Mouse (Mus musculus) kidney, adult 11 months (tissue): Measurements from ENCODE around the gene Cog5.

Experiments used
- DNase-seq: peaks from one replicate; pipeline ENCODE4 v3.0.0; 2022

Cog5 gene

DNA sequence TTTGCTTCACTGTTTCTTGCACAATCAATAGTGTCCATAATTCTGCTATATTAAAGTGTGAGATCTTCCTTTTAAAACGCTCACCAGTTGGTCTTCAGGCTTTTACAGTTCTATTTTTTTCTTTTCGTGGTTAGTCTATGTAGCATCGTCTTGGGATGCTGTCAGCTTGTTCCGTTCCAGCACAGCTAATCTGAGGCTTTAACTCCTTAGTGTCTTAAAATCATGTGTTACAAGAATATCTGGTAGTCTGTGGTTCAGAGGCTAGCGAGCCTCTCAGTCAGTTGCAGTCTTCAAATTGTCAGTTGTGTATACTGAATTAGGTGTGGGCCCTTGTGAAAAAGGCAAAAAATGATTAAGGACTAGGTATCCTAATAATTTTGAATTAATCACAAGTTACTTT lies 57.6 kb downstream of the Cog5 start:
- no peak for DNase-seq

DNA sequence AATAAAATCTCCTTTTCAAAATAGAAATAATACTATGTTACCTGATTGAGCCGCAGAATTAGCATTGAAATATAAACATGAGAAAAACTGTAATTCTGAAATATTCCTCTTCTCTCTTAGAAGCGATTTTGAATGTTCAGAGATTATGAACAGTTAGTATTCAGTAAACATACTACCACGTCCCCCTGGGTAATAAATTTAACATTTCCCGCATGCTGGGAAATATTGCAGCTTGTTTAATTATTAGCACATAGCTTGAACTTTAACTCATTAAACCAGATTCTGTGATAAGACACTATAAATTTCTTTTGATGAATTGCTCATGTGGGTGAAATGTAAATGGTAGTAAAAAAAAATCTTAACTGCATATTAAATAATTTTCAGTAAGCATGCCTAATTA lies 58.1 kb downstream of the Cog5 start:
- no peak for DNase-seq

DNA sequence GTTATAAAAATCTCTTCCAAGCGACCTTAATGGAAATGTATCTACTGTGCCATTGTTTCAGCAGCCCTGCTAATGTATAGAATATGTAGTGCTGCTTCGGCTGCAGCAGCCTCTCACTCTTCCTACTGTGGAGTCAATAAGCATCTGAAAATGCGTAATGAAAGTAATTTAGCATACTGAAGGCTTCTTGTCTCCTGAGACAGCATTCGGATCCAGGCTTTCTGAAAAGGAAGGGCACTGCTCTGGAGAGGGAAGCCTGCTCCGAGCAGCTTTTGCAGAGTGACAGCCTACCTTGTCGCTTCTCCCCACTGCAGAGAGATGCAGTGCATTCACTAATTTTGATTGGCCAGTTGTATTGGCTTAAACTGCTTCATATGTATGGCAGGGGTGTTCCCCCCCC lies 58.9 kb downstream of the Cog5 start, which contains the start of gene Gpr22:
TSS of gene Gpr22 (minus strand) at position 348 of the 400 bp plus-strand sequence.
- DNase-seq = no peak

GRCm38 (mm10) chr12:31714070-31714469 lies 59.4 kb downstream of the Cog5 start:
- DNase-seq = no peak

DNA sequence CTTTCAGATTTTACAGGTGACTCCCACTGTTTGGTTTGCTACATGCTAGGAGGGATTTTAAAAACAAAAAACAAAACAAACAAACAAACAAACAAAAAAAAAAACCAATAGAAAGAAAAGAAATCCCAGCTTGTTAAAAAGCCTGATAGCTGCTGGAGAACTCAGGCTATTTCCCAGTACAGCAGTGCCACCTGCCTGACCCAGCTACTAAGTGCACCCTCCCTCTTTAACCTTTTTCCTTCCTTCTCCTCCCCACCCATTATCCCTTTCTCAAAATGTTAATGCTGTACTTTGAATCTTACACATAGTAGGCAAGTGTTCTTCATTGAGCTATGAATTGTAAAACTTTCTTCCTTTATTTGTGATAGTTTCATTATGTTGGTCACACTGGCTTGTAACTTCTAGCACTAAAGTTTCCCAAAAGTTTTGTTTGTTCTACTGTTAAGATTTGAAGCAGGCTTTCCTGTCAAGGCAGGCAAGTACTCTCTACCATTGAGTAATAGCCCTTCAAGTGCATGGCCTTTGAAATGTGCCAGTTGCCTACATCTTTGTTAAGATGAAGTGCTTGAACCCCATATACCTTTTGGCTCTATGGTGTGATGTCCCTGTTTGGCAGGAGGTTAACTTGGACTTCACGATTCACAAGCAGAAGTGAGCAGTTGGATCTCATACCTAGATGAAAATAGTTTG lies 65.1 kb downstream of the Cog5 start:
- DNase-seq = no peak

DNA sequence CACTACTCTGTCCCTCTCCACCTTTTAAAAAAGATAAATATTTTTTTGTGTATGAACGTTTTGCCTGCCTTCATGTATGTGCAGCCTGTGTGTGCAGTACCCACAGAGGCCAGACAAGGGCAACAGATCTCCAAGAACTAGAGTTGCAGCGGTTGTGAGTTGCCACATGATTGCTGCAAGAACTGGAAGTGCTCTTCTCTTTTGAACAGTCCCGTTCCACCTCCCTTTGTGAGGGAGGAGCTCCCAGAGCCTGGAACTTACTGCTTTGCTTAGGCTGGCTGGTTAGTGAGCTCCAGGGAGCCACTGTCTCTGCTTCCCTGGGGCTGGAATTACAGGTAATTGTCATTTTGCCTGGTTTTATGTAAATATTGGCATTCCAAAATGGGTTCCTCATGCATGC lies 69.9 kb downstream of the Cog5 start:
- no peak for DNase-seq

- no peak for DNase-seq
Measured at GRCm38 (mm10) chr12:31725511-31726275, 71.0 kb downstream of the Cog5 start.

DNA sequence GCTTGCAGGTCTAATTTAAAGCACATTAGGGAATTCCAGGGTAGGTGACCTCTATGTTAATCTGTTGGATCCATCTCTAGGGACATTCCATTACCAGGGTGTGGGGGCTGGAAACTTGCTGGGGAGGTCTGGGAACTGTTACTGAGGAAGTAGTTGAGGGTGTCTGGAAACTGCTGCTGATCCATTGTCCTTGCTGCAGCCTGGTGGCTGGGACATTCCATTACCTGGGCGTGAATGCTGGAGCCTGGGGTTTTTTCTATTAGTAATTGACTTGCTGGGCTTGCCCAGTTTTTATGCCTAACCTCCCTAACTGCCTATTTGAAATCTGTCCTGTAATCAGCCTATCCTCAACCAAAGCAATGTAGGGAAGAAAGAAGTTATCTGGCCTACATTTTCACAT lies 72.0 kb downstream of the Cog5 start:
- DNase-seq = peak; percentile 18

- DNase-seq = no peak
Measured at GRCm38 (mm10) chr12:31730126-31730525, 75.5 kb downstream of the Cog5 start.

GRCm38 (mm10) chr12:31734616-31735015 lies 79.9 kb downstream of the Cog5 start:
- no peak for DNase-seq

DNA sequence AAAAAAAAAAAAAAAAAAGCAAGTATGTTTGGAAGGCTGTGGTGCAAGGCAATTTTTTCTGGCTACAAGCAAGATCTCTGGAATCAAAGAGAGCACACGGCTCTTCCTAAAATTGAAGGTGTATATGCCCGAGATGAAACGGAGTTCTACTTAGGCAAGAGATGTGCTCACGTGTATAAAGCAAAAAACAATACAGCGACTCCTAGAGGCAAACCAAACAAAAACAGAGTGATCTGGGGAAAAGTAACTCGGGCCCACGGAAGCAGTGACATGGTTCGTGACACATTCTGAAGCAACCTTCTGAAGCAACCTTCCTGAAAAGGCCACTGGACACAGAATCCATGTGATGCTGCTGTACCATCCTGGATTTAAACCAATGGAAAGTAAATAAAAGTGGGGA lies 92.6 kb downstream of the Cog5 start:
- DNase-seq = no peak

- DNase-seq = no peak
Measured at GRCm38 (mm10) chr12:31749846-31750245, 95.2 kb downstream of the Cog5 start.

DNA sequence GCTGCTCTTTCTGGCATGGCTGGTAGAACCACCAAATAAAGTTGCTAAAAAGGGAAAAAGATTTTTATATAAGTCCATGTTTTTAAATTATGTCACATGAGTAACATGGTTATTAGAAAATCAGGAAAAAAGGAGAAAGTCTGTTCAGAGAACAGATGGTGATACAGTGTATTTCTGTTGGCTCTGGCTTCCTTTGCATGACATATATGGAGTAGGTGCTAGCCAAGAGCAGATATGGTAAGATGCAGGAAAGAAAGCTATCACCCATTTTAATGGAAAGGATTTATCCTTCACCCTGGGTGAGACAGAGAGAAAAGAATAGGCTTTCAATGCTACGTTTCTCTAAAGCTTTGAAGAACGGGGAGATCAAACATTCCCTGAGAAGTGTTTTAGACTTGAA lies 99.8 kb downstream of the Cog5 start:
- DNase-seq = no peak

DNA sequence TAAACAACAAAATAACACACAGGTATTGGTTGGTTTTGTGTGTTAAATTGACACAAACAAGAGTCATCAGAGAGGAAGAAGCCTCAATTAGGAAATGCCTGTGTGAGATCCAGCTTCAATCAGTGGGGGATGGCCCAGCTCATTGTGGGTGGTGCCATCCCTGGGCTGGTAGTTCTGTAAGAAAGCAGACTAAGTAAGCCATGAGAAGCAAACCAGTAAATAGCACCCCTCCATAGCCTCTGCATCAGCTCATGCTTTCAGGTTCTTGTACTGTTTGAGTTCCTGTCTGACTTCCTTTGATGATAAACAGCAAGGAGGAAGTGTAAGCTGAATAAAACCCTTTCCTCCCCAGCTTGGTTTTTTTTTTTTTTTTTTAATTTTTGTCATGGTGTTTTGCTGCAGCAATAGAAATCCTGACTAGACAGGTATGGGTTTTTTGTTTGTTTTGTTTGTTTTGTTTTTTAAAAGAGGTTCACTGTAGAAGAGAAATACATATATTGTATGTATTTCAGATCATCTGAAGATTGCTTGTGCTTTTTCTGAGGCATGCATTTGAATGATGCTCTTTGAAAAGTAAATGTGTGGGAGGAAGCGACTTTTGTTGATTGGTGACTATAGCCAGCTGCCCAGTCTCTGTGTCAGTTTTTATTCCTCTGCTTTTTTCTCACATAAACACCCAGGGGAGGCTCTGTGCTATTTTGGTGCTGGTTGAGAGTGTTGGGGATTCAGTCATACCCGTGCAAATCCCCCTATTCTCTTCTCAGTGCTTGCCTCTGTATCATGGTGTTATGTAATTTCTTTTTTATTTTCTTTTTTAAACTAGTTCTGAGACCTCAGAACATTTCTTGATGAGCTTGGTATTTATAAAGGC lies 101.5 kb downstream of the Cog5 start:
- DNase-seq = no peak

- no peak for DNase-seq
Measured at GRCm38 (mm10) chr12:31773612-31774011, 118.9 kb downstream of the Cog5 start.

- no peak for DNase-seq
Measured at GRCm38 (mm10) chr12:31784291-31784690, 129.6 kb downstream of the Cog5 start.

GRCm38 (mm10) chr12:31788530-31788929 lies 133.9 kb downstream of the Cog5 start:
- no peak for DNase-seq

GRCm38 (mm10) chr12:31806410-31807154 lies 151.9 kb downstream of the Cog5 start:
- DNase-seq = no peak

DNA sequence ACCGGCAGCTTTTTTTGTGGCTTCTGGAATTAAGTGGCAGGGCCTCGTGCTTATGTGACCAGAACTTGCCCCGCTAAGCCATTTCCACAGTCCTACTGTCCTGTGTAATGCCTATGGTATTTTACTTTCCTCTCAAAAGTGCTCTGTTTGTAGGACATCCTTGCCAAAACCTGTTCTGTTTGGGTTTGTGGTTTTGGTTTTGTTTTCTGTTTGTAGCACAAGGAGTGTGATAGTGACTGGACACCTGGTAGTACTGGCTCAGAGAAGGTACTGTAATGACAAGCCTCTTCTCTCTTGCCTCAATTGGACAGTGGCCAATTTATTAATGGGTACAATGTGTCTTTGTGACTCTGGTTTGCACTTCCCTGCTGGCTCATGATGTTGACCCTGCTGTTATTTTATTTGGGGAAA lies 163.4 kb downstream of the Cog5 start:
- DNase-seq = no peak

DNA sequence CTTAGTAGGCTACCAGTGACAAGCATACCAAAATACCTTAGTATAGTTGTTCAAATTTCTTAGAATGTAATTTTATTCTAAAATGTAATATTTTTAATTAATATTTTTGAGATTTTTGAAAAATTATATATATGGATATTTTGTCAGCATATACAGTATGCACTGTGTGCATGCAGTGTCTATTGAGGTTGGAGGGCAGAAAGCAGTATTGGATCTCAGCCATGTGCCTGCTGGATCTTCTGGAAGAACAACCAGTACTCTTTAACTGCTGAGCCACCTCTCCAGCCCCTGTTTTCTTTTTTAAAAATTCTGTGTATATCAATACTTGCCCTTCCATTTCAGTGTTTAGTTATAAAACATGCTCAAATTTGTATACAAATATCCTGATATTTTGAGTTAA lies 164.4 kb downstream of the Cog5 start:
- DNase-seq = no peak

GRCm38 (mm10) chr12:31819520-31819919 lies 164.9 kb downstream of the Cog5 start:
- DNase-seq = no peak

DNA sequence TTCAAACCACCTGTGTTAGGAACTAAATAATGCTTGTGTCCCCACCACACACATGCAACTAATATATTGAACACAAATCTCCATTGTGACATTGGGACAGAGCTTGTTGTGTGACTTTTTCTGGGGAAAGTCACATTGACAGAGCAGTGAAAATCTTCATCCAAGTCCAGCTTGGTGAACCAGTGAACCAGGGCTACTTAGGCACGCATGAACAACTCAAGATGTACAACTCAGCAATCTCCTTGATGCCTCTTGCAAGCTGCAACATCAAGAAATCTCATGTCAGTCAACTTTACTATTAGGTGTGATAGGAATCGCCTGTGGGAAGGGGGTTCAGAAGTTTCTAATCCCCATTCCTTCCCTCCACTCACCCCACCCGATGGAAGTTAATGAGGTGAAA lies 169.0 kb downstream of the Cog5 start:
- DNase-seq = peak; percentile 13

DNA sequence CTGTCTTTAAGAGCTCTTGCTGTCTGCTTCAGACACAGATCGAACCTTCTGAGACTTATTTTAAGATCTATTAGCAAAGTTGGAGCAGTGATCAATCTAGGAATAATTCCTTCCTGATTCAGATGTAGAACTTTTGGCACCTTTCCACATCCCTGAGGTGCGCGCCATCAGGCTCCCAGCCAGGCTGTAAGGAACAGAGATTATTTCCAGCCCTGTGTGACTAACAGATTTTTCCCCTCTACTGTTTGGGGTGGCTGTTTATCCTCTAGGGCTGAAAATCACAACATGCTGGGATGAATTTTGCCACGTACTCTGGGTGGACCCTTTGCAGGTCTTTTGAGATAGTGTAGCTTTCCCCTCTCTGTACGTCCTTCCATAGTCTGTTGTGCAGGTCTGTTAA lies 170.2 kb downstream of the Cog5 start:
- DNase-seq = no peak
